Mouse (Mus musculus) limb, embryonic 14.5 days (tissue): ENCODE results near the gene Tmc2. TPM values are rescaled to one million over a fixed set of nuclear protein-coding genes. Genes with fewer than 3 reads are reported as not detected.

Experiments used
- ATAC-seq: fragments of 200-750 bp; cut with Nextera tagmentation; 2 replicates; pipeline ENCODE4 v1.8.0; 2017; ENCODE audit warnings: low read depth, moderate number of reproducible peaks, moderate TSS enrichment; ENCODE audit not compliant: low FRiP score
- DNase-seq: peaks from one replicate; pipeline ENCODE4 v3.0.0-alpha.2; 2015; ENCODE audit warnings: low spot score
- H3K27ac ChIP-seq: fragments of 300-500 bp; sonication (generic); replicated peaks from 2 replicates; pipeline ENCODE4 v1.5.1; 2014; ENCODE audit warnings: low read depth, mild to moderate bottlenecking, low read length, moderate library complexity, mixed read lengths
- H3K27me3 ChIP-seq: fragments of 300-500 bp; sonication (generic); 2 replicates; pipeline ENCODE4 v1.6.1; 2014; ENCODE audit warnings: low read length, mixed read lengths; ENCODE audit not compliant: control insufficient read depth, insufficient read depth
- H3K36me3 ChIP-seq: fragments of 300-500 bp; sonication (generic); 2 replicates; pipeline ENCODE4 v1.6.1; 2014; ENCODE audit warnings: mild to moderate bottlenecking, low read length, moderate library complexity, mixed read lengths; ENCODE audit not compliant: control insufficient read depth, insufficient read depth
- H3K4me1 ChIP-seq: fragments of 300-500 bp; sonication (generic); 2 replicates; pipeline ENCODE4 v1.6.1; 2014; ENCODE audit warnings: antibody characterized with exemption, low read length, mixed read lengths; ENCODE audit not compliant: control insufficient read depth, insufficient read depth
- H3K4me2 ChIP-seq: fragments of 300-500 bp; sonication (generic); replicated peaks from 2 replicates; pipeline ENCODE4 v1.6.1; 2014; ENCODE audit warnings: low read depth, mild to moderate bottlenecking, low read length, moderate library complexity; ENCODE audit not compliant: severe bottlenecking
- H3K4me3 ChIP-seq: fragments of 300-500 bp; sonication (generic); replicated peaks from 2 replicates; pipeline ENCODE4 v1.5.1; 2014; ENCODE audit warnings: low read length
- H3K9ac ChIP-seq: fragments of 300-500 bp; sonication (generic); 2 replicates; pipeline ENCODE4 v1.6.1; 2014; ENCODE audit warnings: mild to moderate bottlenecking, low read depth, low read length, moderate library complexity; ENCODE audit not compliant: severe bottlenecking
- H3K9me3 ChIP-seq: fragments of 300-500 bp; sonication (generic); 2 replicates; pipeline ENCODE4 v1.6.1; 2016; ENCODE audit warnings: low read length; ENCODE audit not compliant: control insufficient read depth
- POLR2A ChIP-seq: fragments of 200-500 bp; IDR thresholded peaks from 2 replicates; pipeline ENCODE4 v1.8.0; 2012; ENCODE audit warnings: inconsistent platforms, mild to moderate bottlenecking, moderate library complexity, borderline replicate concordance; ENCODE audit not compliant: insufficient read depth, insufficient read length; ENCODE audit errors: extremely low read depth
- WGBS: fragments of 180-500 bp; shearing (Covaris S2); extraction: QIAGEN DNeasy Blood & Tissue Kit; methylation state at CpG from one replicate; pipeline ENCODE4 v1.1.7; 2014; 5-methylcytosine and 5-hydroxymethylcytosine counted together
- polyA plus RNA-seq, 2 experiments: library from polyadenylated mRNA; depleted of rRNA in 1 of 2; stranded (reverse) in 1 of 2; unstranded in 1 of 2; fragments of >200 nt; fragmentation: Nextera tagmentation in 1 of 2; extraction: Ambion mirVana in 1 of 2; gene quantifications; 2 replicates each; pipeline versions ENCODE4 v1.2.1 to v1.2.3; 2012 to 2014

Gene Tmc2
- polyA plus RNA-seq, 2 experiments = 0.04 TPM; not detected in 1

- DNase-seq (no peak), ATAC-seq (no peak)
- Histone ChIP-seq H3K4me3 (no peak overlapping the region), H3K9ac (no peak overlapping the region), H3K4me2 (no peak overlapping the region), H3K27me3 (no peaks in the 10 kb centered on the region), H3K4me1 (no peaks in the 10 kb centered on the region), H3K9me3 (no peaks in the 10 kb centered on the region), H3K36me3 (no peaks in the 10 kb centered on the region), H3K27ac (no peak overlapping the region)
- 69% methylated on average over 7 of the region's 7 CpGs for WGBS
- TF ChIP-seq POLR2A = no peak
Measured at GRCm38 (mm10) chr2:130268074-130268473, 73.1 kb downstream of the Tmc2 start.

- Histone ChIP-seq H3K9ac (peak overlapping the region; percentile 81), H3K9me3 (no peaks in the 10 kb centered on the region), H3K36me3 (peaks cover 34% of the 10 kb centered on the region), H3K4me3 (peak overlapping the region; percentile 75), H3K27ac (peak overlapping the region; percentile 70), H3K27me3 (no peaks in the 10 kb centered on the region), H3K4me1 (peaks cover 7% of the 10 kb centered on the region), H3K4me2 (peak overlapping the region; percentile 90)
- ATAC-seq = peak; percentile 14
- WGBS = 2% methylated on average over 14 of the region's 14 CpGs
- peak; percentile 15 for DNase-seq
- no peak for TF ChIP-seq POLR2A
Measured at GRCm38 (mm10) chr2:130273732-130274131, 78.7 kb downstream of the Tmc2 start.

- Histone ChIP-seq H3K27me3 (no peaks in the 10 kb centered on the region), H3K4me1 (peaks cover 7% of the 10 kb centered on the region), H3K9me3 (no peaks in the 10 kb centered on the region), H3K27ac (peak within 1 kb of the TSS; percentile 88), H3K4me3 (peak within 1 kb of the TSS; percentile 75), H3K36me3 (peaks cover 37% of the 10 kb centered on the region), H3K4me2 (peak within 1 kb of the TSS; percentile 90), H3K9ac (peak within 1 kb of the TSS; percentile 84)
- peak; percentile 97 for ATAC-seq
- DNase-seq = peak; percentile 99
- under 1% methylated on average over 66 of the region's 68 CpGs for WGBS
- peak; percentile 99; the same call in 1 of the 2 replicates for TF ChIP-seq POLR2A
Measured at GRCm38 (mm10) chr2:130274149-130274861, 79.3 kb downstream of the Tmc2 start, which contains the start of gene Nop56. Nop56 (plus strand) TSS chr2:130274430.

- TF ChIP-seq POLR2A = no peak
- Histone ChIP-seq H3K4me3 (peak overlapping the region; percentile 75), H3K9ac (peak overlapping the region; percentile 84), H3K4me2 (peak overlapping the region; percentile 90), H3K4me1 (peaks cover 7% of the 10 kb centered on the region), H3K9me3 (no peaks in the 10 kb centered on the region), H3K27me3 (no peaks in the 10 kb centered on the region), H3K36me3 (peaks cover 43% of the 10 kb centered on the region), H3K27ac (peak overlapping the region; percentile 88)
- no peak for ATAC-seq
- no peak for DNase-seq
- under 1% methylated on average over 10 of the region's 10 CpGs for WGBS
Measured at GRCm38 (mm10) chr2:130274862-130275261, 79.9 kb downstream of the Tmc2 start.

GRCm38 (mm10) chr2:130275649-130276048, 80.7 kb downstream of the Tmc2 start:
- Histone ChIP-seq H3K9ac (no peak overlapping the region), H3K27ac (no peak overlapping the region), H3K4me2 (peak overlapping the region; percentile 90), H3K4me3 (peak overlapping the region; percentile 75), H3K4me1 (peaks cover 7% of the 10 kb centered on the region), H3K9me3 (no peaks in the 10 kb centered on the region), H3K36me3 (peaks cover 50% of the 10 kb centered on the region), H3K27me3 (no peaks in the 10 kb centered on the region)
- no peak for TF ChIP-seq POLR2A
- DNase-seq (peak; percentile 54), ATAC-seq (no peak)
- WGBS = 37% methylated on average over 6 of the region's 6 CpGs
